Mouse (Mus musculus): ENCODE measurements around the gene Fam89b.

GRCm38 (mm10) chr19:5767271-5767670 lies 37.8 kb upstream of the Fam89b start:
- TF ChIP-seq POLR2A (IDR thresholded peaks at IDR 0.05; ENCODE audit: extremely low read depth, insufficient read depth, low read length) (no peak), CTCF (IDR thresholded peaks at IDR 0.05; ENCODE audit: low read depth, low read length) (no peak)

Data from liver, adult 2 months (tissue).